Mouse (Mus musculus) lung, postnatal 0 days (tissue): ENCODE measurements around the gene Ovgp1.

Source experiments
- CTCF ChIP-seq: IDR thresholded peaks from 2 replicates; pipeline ENCODE4 v1.5.1; 2016; ENCODE audit warnings: antibody characterized with exemption, mild to moderate bottlenecking
- EP300 ChIP-seq: IDR thresholded peaks from 2 replicates; pipeline ENCODE4 v1.6.1; 2016; ENCODE audit warnings: antibody characterized with exemption, mild to moderate bottlenecking, control low read depth

GRCm38 (mm10) chr3:105958204-105958603 lies 15.3 kb upstream of the Ovgp1 start:
- no peak for TF ChIP-seq CTCF
- TF ChIP-seq EP300, result no peak
